Mouse (Mus musculus) frontal cortex, adult 2 months (tissue): ENCODE data around the gene Dap. TPM values are rescaled to one million over a fixed set of nuclear protein-coding genes. Genes with fewer than 3 reads are reported as not detected.

ENCODE experiments used
- polyA plus RNA-seq: library from polyadenylated mRNA; depleted of rRNA; stranded (reverse); fragments of >200 nt; gene quantifications from 2 replicates; pipeline ENCODE4 v1.2.3, GENCODE M21; 2012; rRNA removed

Gene Dap
- polyA plus RNA-seq, 1 experiment = 13.3 TPM

Other genes starting within 250 kb of the Dap start
- 25.4 and 26.0 TPM in 2 replicates for gene Ankrd33b, start 143.4 kb downstream of the Dap start, polyA plus RNA-seq
- 0.88 and 1.5 TPM in 2 replicates for gene Ropn1l, start 229.4 kb downstream of the Dap start, polyA plus RNA-seq